12 mouse cellular contexts compared by ENCODE assay signal in genomic region chr17:31846352-31846751, GRCm38 (mm10).
"Had no signal": no experiment of that assay in that cellular context is flagged by ENCODE, and none has a peak within 500 bp of the region (broad histone marks: within the 10 kb centered on the region; RNA-seq: fewer than 3 reads in every experiment).

No protein-coding gene starts in this region.

- H3K27ac ChIP-seq: liver, embryonic 14.5 days; midbrain, embryonic 10.5 days; midbrain, embryonic 12.5 days; neural tube, embryonic 12.5 days; stomach, embryonic 15.5 days had no signal

- H3K9ac ChIP-seq: liver, embryonic 14.5 days; lung, embryonic 14.5 days; midbrain, embryonic 12.5 days; neural tube, embryonic 12.5 days; stomach, embryonic 15.5 days had no signal

- H3K4me3 ChIP-seq: midbrain, embryonic 10.5 days; midbrain, embryonic 12.5 days; neural tube, embryonic 12.5 days; stomach, embryonic 15.5 days had no signal

- DNase-seq: lung, embryonic 14.5 days; lung, postnatal 14 days; midbrain, embryonic 14.5 days; right cerebral cortex, postnatal 14 days; thymus, adult 18-20 months; thymus, postnatal 14 days; thymus, postnatal 36 days had no signal

- H3K4me1 ChIP-seq: midbrain, embryonic 10.5 days; midbrain, embryonic 12.5 days; neural tube, embryonic 12.5 days had no signal

- H3K4me2 ChIP-seq: lung, embryonic 14.5 days; midbrain, embryonic 12.5 days; neural tube, embryonic 12.5 days; stomach, embryonic 15.5 days had no signal

- H3K9me3 ChIP-seq: midbrain, embryonic 10.5 days; midbrain, embryonic 12.5 days; neural tube, embryonic 12.5 days; stomach, embryonic 15.5 days had no signal

- H3K27me3 ChIP-seq: midbrain, embryonic 12.5 days; neural tube, embryonic 12.5 days; stomach, embryonic 15.5 days had no signal
